Comparison of ENCODE assay signal across 8 mouse cellular contexts in the genomic region with DNA sequence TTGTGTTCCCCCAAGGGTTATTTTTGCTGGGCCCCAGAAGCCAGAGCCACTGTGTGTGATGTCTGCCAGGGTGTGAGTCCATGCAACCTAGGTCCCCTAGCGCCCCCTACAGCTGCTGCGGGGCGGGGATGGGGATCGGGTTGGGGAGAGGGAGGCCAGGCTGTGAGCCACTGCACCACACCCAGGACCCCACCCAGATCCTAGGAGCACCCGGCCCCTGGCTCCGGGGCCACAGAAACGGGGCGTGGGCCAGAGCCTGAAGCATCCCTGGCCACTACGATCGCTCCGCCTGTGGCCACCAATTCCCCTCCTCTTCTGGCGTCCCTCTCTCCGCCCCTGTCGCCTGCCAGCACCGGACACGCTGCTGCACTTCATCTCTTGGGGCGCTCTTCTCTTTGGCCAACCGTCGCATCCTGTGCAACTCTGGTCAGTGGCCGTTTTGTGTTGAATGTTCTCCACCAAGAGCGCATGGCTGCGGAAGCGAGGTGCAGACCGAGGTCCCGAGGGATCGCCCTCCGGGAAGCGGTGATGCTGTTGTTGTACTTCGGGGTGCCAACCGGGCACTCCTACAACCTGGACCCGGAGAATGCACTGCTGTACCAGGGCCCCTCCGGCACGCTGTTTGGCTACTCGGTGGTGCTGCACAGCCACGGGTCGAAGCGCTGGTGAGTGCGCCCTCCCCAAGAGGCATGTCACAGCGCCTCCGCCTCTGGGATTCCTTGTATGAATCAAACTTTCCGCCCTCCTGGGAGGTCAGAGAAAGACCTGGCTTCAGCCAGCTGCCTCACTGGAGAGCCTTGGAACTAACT. TPM values are rescaled to one million over a fixed set of nuclear protein-coding genes. Genes with fewer than 3 reads are reported as not detected.
DNase-seq lines count a peak whose midpoint lies in the region; ATAC-seq lines count a peak whose summit lies in the region.

A gene (plus strand): TSS at position 235 of the 809 bp plus-strand sequence.

- 1% methylated on average over 41 of the region's 41 CpGs for WGBS in intestine, embryonic 15.5 days

- intact Hi-C loops in gastrocnemius, postnatal 36 days (cut with DNase I), result no loop called here
- intact Hi-C loops in left cerebral cortex, postnatal 25 days (cut with DNase I), result loop anchor here (2.0 to 10.0 kb wide), 2 partner anchors 293 to 1211 kb away; no protein-coding TSS in a partner anchor

- H3K9me3 ChIP-seq in intestine, embryonic 15.5 days, result no peaks in the 10 kb centered on the region

- H3K27ac ChIP-seq in intestine, embryonic 15.5 days, result peak within 1 kb of the TSS; percentile 8; the same call in 1 of the 2 replicates

- peak within 1 kb of the TSS; percentile 83 for H3K4me2 ChIP-seq in intestine, embryonic 15.5 days (replicated peaks)

- DNase-seq in adrenal gland, postnatal 14 days, result peak; percentile 81
- peak; percentile 57 for DNase-seq in embryo, embryonic 11.5 days (ENCODE audit: low read depth, low spot score)
- DNase-seq in gastrocnemius, postnatal 36 days, result peak; percentile 29 to 42
- DNase-seq in left cerebral cortex, postnatal 25 days (ENCODE audit: low spot score in 2 of 2), result peak; percentile 59 to 76
- peak; percentile 71 for DNase-seq in right cerebral cortex, postnatal 14 days
- peak; percentile 69 to 73 for DNase-seq in urinary bladder, postnatal 4 days (ENCODE audit: low spot score in 2 of 2)

- H3K9ac ChIP-seq in intestine, embryonic 15.5 days, result peak within 1 kb of the TSS; percentile 39

- H3K4me3 ChIP-seq in intestine, embryonic 15.5 days (replicated peaks), result peak within 1 kb of the TSS; percentile 39

- ATAC-seq in intestine, embryonic 15.5 days, result peak; percentile 85
- ATAC-seq in megakaryocyte-erythroid progenitor cell, adult 5-6 weeks (replicated peaks; ENCODE audit: low FRiP score, low TSS enrichment, poor library complexity, severe bottlenecking), result peak; percentile 53

- no peaks in the 10 kb centered on the region for H3K36me3 ChIP-seq in intestine, embryonic 15.5 days

- H3K4me1 ChIP-seq in intestine, embryonic 15.5 days (replicated peaks), result peaks cover 8% of the 10 kb centered on the region; the same call in 1 of the 2 replicates

- H3K27me3 ChIP-seq in intestine, embryonic 15.5 days (replicated peaks), result peaks cover 3% of the 10 kb centered on the region; the same call in 1 of the 2 replicates

RNA-seq across cellular contexts. Expression of the gene that starts here (rescaled TPM):
- total RNA-seq in adrenal gland, postnatal 14 days (2021), result 4.0 and 12.0 TPM in 2 replicates
- 1 to 10 TPM; 2.8 to 3.9 TPM for total RNA-seq in gastrocnemius, postnatal 36 days (2021)
- polyA plus RNA-seq in intestine, embryonic 15.5 days (2015; fragmentation: Nextera tagmentation; extraction: Ambion mirVana), result 3.8 and 3.9 TPM in 2 replicates
- total RNA-seq in left cerebral cortex, postnatal 25 days (2021), result 10 to 100 TPM; 12.1 to 12.2 TPM
- total RNA-seq in megakaryocyte-erythroid progenitor cell, adult 5-6 weeks (2014; fragmentation: Nextera tagmentation), result 186 and 211 TPM in 2 replicates
- total RNA-seq in megakaryocyte-erythroid progenitor cell, adult 5-6 weeks (2017), result 177 and 235 TPM in 2 replicates

Comparison
In these comparisons a context has a peak if more than half of its experiments do, and no peak if none do; other contexts are left out.
1. Peak in every context shown above with its lines: DNase-seq, ATAC-seq, H3K4me3 ChIP-seq and H3K27ac ChIP-seq.
2. RNA of the gene that starts here (total RNA-seq): 177 to 235 TPM in megakaryocyte-erythroid progenitor cell, adult 5-6 weeks; 12.1 to 12.2 TPM in left cerebral cortex, postnatal 25 days, 4.0 to 12.0 TPM in adrenal gland, postnatal 14 days and 2.8 to 3.9 TPM in gastrocnemius, postnatal 36 days; every median in the first group is over 10 times any median in the second.